Mouse (Mus musculus): ENCODE measurements around the gene Obox6. TPM values are rescaled to one million over a fixed set of nuclear protein-coding genes. Genes with fewer than 3 reads are reported as not detected.

The Obox6 gene
- polyA plus RNA-seq (2012; rRNA removed) = not detected in 2 replicates

DNA sequence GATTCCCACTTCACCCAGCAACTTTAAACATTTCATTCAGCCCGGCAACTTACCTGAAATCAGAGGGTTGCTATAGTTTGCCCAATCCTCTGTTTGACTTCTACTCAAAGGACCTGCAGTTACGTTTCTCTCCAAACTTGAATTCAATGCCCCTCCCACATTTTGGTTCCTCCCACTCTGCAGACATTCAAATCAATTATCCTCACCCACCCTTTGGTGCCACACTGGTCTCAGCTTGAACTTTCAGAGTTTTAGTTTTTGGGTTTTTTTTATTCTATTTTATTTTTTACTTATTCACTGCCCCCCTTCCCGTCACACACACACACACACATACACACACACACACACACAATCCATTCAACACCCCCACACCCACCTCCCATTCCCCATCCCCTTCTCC, at the start of gene Obox6:
Obox6 (minus strand) TSS at position 101 of the 400 bp plus-strand sequence.

DNA sequence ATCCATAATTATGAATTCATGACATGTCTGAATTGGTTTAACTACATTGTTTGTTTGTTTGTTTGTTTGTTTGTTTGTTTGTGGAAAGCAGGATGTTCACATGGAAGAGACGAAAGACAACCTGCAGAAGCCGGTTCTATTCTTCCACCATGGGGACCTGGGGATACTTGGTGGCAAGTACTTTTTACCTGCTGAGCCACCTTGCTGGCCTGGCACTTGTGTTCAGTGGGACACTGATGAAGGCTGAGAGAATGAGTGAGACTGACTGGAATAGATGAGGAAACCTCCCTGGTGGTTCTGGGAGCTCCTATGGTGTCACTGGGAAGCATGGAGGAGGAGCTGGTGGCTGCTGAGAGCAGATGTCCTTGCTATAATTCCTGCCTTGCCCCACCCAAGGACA, 42.8 kb upstream of the Obox6 start, which contains the start of gene Crxos:
Crxos (plus strand) TSS at position 301 of the 400 bp plus-strand sequence.

DNA sequence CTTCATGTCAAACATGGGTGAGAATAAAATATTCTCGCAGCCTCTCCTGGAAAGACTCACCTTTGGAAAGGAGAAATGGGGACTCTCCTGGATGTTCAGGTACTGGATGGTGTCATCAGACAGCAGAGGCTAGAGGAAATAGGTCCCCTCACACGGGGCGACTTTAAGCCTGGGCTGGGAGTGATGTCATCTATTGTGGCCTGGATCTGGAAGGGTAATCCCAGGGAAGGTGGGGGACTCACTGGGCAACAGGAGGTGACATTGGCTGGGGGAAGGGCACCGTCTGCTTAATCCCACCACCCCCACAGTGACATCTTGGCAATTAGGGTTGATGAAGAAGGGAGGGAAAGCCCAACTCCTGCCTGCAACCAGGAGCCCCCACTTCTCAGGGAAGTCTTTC, 40.3 kb upstream of the Obox6 start, which contains the start of gene Crx:
Crx (minus strand) TSS at position 213 of the 400 bp plus-strand sequence.

Other genes with a start within 250 kb of the Obox6 start
- not detected in 2 replicates for gene Obox3, start 199.8 kb downstream of the Obox6 start, polyA plus RNA-seq (2012; rRNA removed)
- gene Obox5, start 89.5 kb downstream of the Obox6 start, polyA plus RNA-seq (2012; rRNA removed) = not detected in 2 replicates
- gene Crx, start 40.3 kb upstream of the Obox6 start, polyA plus RNA-seq (2012; rRNA removed) = not detected in 2 replicates
- not detected in 2 replicates for gene Crxos, start 42.9 kb upstream of the Obox6 start, polyA plus RNA-seq (2012; rRNA removed)
- 125 and 142 TPM in 2 replicates for gene Selenow, start 82.7 kb upstream of the Obox6 start, polyA plus RNA-seq (2012; rRNA removed)
- 58.0 and 68.6 TPM in 2 replicates for gene Nop53, start 106.4 kb upstream of the Obox6 start, polyA plus RNA-seq (2012; rRNA removed)
- gene Ehd2, start 127.9 kb upstream of the Obox6 start, polyA plus RNA-seq (2012; rRNA removed) = 2.7 and 3.3 TPM in 2 replicates
- gene Bicra, start 208.2 kb upstream of the Obox6 start, polyA plus RNA-seq (2012; rRNA removed) = 1.3 and 1.5 TPM in 2 replicates
- 0.02 TPM in 2 replicates for gene Zfp541, start 222.1 kb upstream of the Obox6 start, polyA plus RNA-seq (2012; rRNA removed)

Measured in liver, embryonic 18 days (tissue).